Comparison of ENCODE assay signal across 7 mouse cellular contexts in the genomic region with DNA sequence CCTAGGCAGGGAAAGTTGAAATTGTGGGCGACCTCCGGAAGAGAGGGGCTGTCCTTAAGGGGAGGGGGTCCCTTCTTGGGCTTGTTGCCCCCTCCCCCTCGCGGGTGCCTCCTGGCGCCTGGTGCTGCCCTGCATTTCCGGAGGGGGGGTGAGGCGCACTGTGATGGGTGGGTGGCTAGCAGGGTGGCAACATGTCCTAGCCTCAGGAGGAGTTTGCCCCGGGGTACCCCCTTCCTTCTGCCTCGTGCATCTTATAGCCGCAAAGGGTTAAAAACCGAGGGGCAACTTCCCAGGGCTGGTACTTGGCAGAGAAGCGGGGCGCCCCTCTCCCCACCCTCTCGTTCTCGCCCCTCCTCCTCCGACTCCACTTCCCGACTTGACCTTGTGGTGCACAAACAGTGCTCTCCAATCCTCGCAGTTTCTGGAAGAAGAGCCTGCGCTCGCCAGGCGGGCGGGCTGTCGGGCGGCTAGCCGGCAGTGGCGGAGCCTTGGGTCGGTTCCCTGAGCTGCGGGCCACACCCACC. TPM values are rescaled to one million over a fixed set of nuclear protein-coding genes. Genes with fewer than 3 reads are reported as not detected.
A peak's percentile ranks its signal among the peaks of the same experiment; 100 is the strongest.
DNase-seq lines count a peak whose midpoint lies in the region; ATAC-seq lines count a peak whose summit lies in the region.

No protein-coding gene starts in this region.

- WGBS in embryonic facial prominence, embryonic 15.5 days, result under 1% methylated on average over 24 of the region's 28 CpGs
- WGBS in heart, embryonic 11.5 days (ENCODE audit: insufficient replicate concordance), result 0% methylated on average over 27 of the region's 28 CpGs
- WGBS in kidney, embryonic 15.5 days, result under 1% methylated on average over 28 of the region's 28 CpGs
- WGBS in limb, embryonic 15.5 days, result under 1% methylated on average over 27 of the region's 28 CpGs
- WGBS in midbrain, embryonic 16.5 days, result under 1% methylated on average over 27 of the region's 28 CpGs

- no peaks in the 10 kb centered on the region for H3K36me3 ChIP-seq in embryonic facial prominence, embryonic 15.5 days
- no peaks in the 10 kb centered on the region for H3K36me3 ChIP-seq in heart, embryonic 11.5 days (ENCODE audit: control insufficient read depth, insufficient read depth, low read length)
- no peaks in the 10 kb centered on the region for H3K36me3 ChIP-seq in kidney, embryonic 15.5 days
- H3K36me3 ChIP-seq in limb, embryonic 15.5 days, result no peaks in the 10 kb centered on the region
- no peaks in the 10 kb centered on the region for H3K36me3 ChIP-seq in midbrain, embryonic 16.5 days (ENCODE audit: control insufficient read depth, insufficient read depth, low read length)

- peaks cover 23% of the 10 kb centered on the region for H3K4me1 ChIP-seq in embryonic facial prominence, embryonic 15.5 days
- peaks cover 8% of the 10 kb centered on the region for H3K4me1 ChIP-seq in heart, embryonic 11.5 days (ENCODE audit: control insufficient read depth, insufficient read depth, low read length)
- peaks cover 40% of the 10 kb centered on the region for H3K4me1 ChIP-seq in kidney, embryonic 15.5 days
- peaks cover 35% of the 10 kb centered on the region for H3K4me1 ChIP-seq in limb, embryonic 15.5 days
- peaks cover 15% of the 10 kb centered on the region for H3K4me1 ChIP-seq in midbrain, embryonic 16.5 days (ENCODE audit: control insufficient read depth, insufficient read depth, low read length)

- H3K27me3 ChIP-seq in embryonic facial prominence, embryonic 15.5 days, result no peaks in the 10 kb centered on the region
- H3K27me3 ChIP-seq in heart, embryonic 11.5 days (ENCODE audit: control insufficient read depth, insufficient read depth, low read length), result peaks cover 13% of the 10 kb centered on the region
- peaks cover 40% of the 10 kb centered on the region for H3K27me3 ChIP-seq in kidney, embryonic 15.5 days
- H3K27me3 ChIP-seq in limb, embryonic 15.5 days, result 0 out of 2 replicates have a peak, but pooled peaks cover 2% of the 10 kb centered on the region
- H3K27me3 ChIP-seq in midbrain, embryonic 16.5 days (ENCODE audit: control insufficient read depth, insufficient read depth, low read depth, low read length), result peaks cover 4% of the 10 kb centered on the region

- no peaks in the 10 kb centered on the region for H3K9me3 ChIP-seq in embryonic facial prominence, embryonic 15.5 days (replicated peaks)
- no peaks in the 10 kb centered on the region for H3K9me3 ChIP-seq in heart, embryonic 11.5 days (replicated peaks; ENCODE audit: control insufficient read depth, low read length)
- H3K9me3 ChIP-seq in kidney, embryonic 15.5 days (replicated peaks), result no peaks in the 10 kb centered on the region
- H3K9me3 ChIP-seq in limb, embryonic 15.5 days, result no peaks in the 10 kb centered on the region
- H3K9me3 ChIP-seq in midbrain, embryonic 16.5 days (replicated peaks; ENCODE audit: control insufficient read depth, low read length, poor library complexity, severe bottlenecking), result no peaks in the 10 kb centered on the region

- H3K4me2 ChIP-seq in embryonic facial prominence, embryonic 15.5 days (replicated peaks), result peak overlapping the region; percentile 82
- H3K4me2 ChIP-seq in heart, embryonic 11.5 days, result peak overlapping the region; percentile 92
- H3K4me2 ChIP-seq in kidney, embryonic 15.5 days, result peak overlapping the region; percentile 91
- H3K4me2 ChIP-seq in limb, embryonic 15.5 days, result peak overlapping the region; percentile 96
- peak overlapping the region; percentile 99 for H3K4me2 ChIP-seq in midbrain, embryonic 16.5 days (ENCODE audit: low read length)

- peak; percentile 56 for ATAC-seq in embryonic facial prominence, embryonic 15.5 days (ENCODE audit: insufficient number of reproducible peaks, low FRiP score, low TSS enrichment, low read depth)
- ATAC-seq in heart, embryonic 11.5 days (replicated peaks; ENCODE audit: insufficient number of reproducible peaks, low FRiP score, low TSS enrichment), result no peak
- ATAC-seq in kidney, embryonic 15.5 days (replicated peaks; ENCODE audit: low FRiP score), result peak; percentile 17; the same call in 1 of the 2 replicates
- no peak for ATAC-seq in limb, embryonic 15.5 days (ENCODE audit: insufficient number of reproducible peaks, low FRiP score, low TSS enrichment, low read depth)
- ATAC-seq in midbrain, embryonic 16.5 days, result 0 out of 2 replicates have a peak, but pooled peaks have one; percentile 12

- DNase-seq in adrenal gland, postnatal 25 days, result peak; percentile 80
- peak; percentile 71 to 74 for DNase-seq in spleen, postnatal 36 days (ENCODE audit: low spot score in 2 of 2)

- H3K27ac ChIP-seq in embryonic facial prominence, embryonic 15.5 days (replicated peaks), result peak overlapping the region; percentile 98
- 0 out of 2 replicates have a peak overlapping the region, but pooled peaks have one; percentile 50 for H3K27ac ChIP-seq in heart, embryonic 11.5 days (ENCODE audit: low read depth, low read length)
- peak overlapping the region; percentile 83 for H3K27ac ChIP-seq in kidney, embryonic 15.5 days
- peak overlapping the region; percentile 97 for H3K27ac ChIP-seq in limb, embryonic 15.5 days
- peak overlapping the region; percentile 8 for H3K27ac ChIP-seq in midbrain, embryonic 16.5 days (ENCODE audit: low read length)

- peak overlapping the region; percentile 77; the same call in 1 of the 2 replicates for H3K9ac ChIP-seq in embryonic facial prominence, embryonic 15.5 days
- peak overlapping the region; percentile 40 for H3K9ac ChIP-seq in heart, embryonic 11.5 days (ENCODE audit: low read depth, low read length)
- H3K9ac ChIP-seq in kidney, embryonic 15.5 days, result peak overlapping the region; percentile 48
- H3K9ac ChIP-seq in limb, embryonic 15.5 days, result peak overlapping the region; percentile 76; the same call in 1 of the 2 replicates
- H3K9ac ChIP-seq in midbrain, embryonic 16.5 days (ENCODE audit: low read depth, low read length), result peak overlapping the region; percentile 73

- H3K4me3 ChIP-seq in embryonic facial prominence, embryonic 15.5 days (replicated peaks), result peak overlapping the region; percentile 78
- peak overlapping the region; percentile 60 for H3K4me3 ChIP-seq in heart, embryonic 11.5 days (ENCODE audit: low read depth, low read length)
- H3K4me3 ChIP-seq in kidney, embryonic 15.5 days (replicated peaks), result peak overlapping the region; percentile 61
- H3K4me3 ChIP-seq in limb, embryonic 15.5 days, result peak overlapping the region; percentile 77
- peak overlapping the region; percentile 72 for H3K4me3 ChIP-seq in midbrain, embryonic 16.5 days (ENCODE audit: low read depth, low read length)

RNA-seq across cellular contexts. Expression of a gene that starts 1.1 kb away (rescaled TPM):
- total RNA-seq in adrenal gland, postnatal 25 days (2021), result 16.3 and 19.8 TPM in 2 replicates
- polyA plus RNA-seq in embryonic facial prominence, embryonic 15.5 days (2015; fragmentation: Nextera tagmentation; extraction: Ambion mirVana), result 2.5 and 2.6 TPM in 2 replicates
- polyA plus RNA-seq in heart, embryonic 11.5 days (2014; fragmentation: Nextera tagmentation; extraction: Ambion mirVana), result 0.21 and 0.46 TPM in 2 replicates
- polyA plus RNA-seq in kidney, embryonic 15.5 days (2015; fragmentation: Nextera tagmentation; extraction: Ambion mirVana), result 0.63 and 0.81 TPM in 2 replicates
- polyA plus RNA-seq in limb, embryonic 15.5 days (2015; fragmentation: Nextera tagmentation; extraction: Ambion mirVana), result 1.8 and 1.9 TPM in 2 replicates
- 0.48 and 0.65 TPM in 2 replicates for polyA plus RNA-seq in midbrain, embryonic 16.5 days (2015; fragmentation: Nextera tagmentation; extraction: Ambion mirVana)

Comparison
In these comparisons a context has a peak if more than half of its experiments do, and no peak if none do; other contexts are left out.
1. ATAC-seq: peak in embryonic facial prominence, embryonic 15.5 days (single experiment), kidney, embryonic 15.5 days (single experiment) and midbrain, embryonic 16.5 days (single experiment); none in heart, embryonic 11.5 days (single experiment) and limb, embryonic 15.5 days (single experiment).
2. H3K27ac ChIP-seq: peak in every context shown above with its lines; median percentile 98 in embryonic facial prominence, embryonic 15.5 days; 97 in limb, embryonic 15.5 days; 83 in kidney, embryonic 15.5 days; 50 in heart, embryonic 11.5 days; 8 in midbrain, embryonic 16.5 days.
3. Peak in every context shown above with its lines, with median percentiles within 50 percentile points of each other: H3K4me2 ChIP-seq, H3K4me3 ChIP-seq and H3K9ac ChIP-seq.